Mouse (Mus musculus): ENCODE measurements at regions not wholly inside any gene's neighbourhood (a gene's known extent, or its start where the extent isn't known, plus 50 kb on each side); places are given as distances from the start of the nearest gene placed in this dataset.
"Not testable (repeated sequence)": the region's sequence is repeated elsewhere in the genome, so short reads cannot be mapped to it uniquely, and the experiment has no call there.

DNA sequence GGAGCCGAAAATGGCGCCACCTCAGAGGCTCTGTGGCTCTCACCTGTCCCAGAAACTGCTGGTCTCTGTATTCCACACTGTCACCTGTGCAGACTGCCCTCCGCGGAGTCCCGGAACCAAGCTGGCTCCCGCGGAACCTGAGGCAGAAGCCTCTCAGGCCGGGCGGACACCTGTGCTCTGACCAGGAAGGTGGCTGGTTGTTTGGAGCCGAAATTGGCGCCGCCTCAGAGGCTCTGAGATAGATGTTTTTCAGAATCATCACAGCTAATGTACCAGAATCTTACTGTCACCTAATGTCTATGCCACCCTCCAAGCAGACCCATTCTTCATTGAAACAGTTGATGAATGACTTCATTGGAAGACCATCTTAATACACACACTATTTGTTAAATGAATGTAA is 202.0 kb upstream of the Asrgl1 start:
- not testable (repeated sequence) for TF ChIP-seq CTCF (IDR thresholded peaks at IDR 0.05; ENCODE audit: low read depth, low read length); GATA1 (IDR thresholded peaks at IDR 0.05; ENCODE audit: borderline replicate concordance, low read length); TAL1 (conservative IDR thresholded peaks at IDR 0.05; ENCODE audit: low read depth, low read length); GATA2 (IDR thresholded peaks at IDR 0.05; ENCODE audit: borderline replicate concordance, low read depth, low read length); POLR2AphosphoS5 (IDR thresholded peaks at IDR 0.05; ENCODE audit: insufficient replicate concordance, low read depth, low read length)

Data from G1E (cell line).